Mouse (Mus musculus): ENCODE results near the gene Zbed4. TPM values are rescaled to one million over a fixed set of nuclear protein-coding genes. Genes with fewer than 3 reads are reported as not detected.
A peak's percentile ranks its signal among the peaks of the same experiment; 100 is the strongest.
"Not testable (repeated sequence)": the region's sequence is repeated elsewhere in the genome, so short reads cannot be mapped to it uniquely, and the experiment has no call there.

Gene Zbed4
- total RNA-seq (2021) = 1 to 10 TPM; 5.8 to 8.1 TPM
- long read RNA-seq, experiment 1, partial matches to known transcripts = 0 of 4 reads
- long read RNA-seq, experiment 1, other reads (novel, unspliced or antisense) = 4 of 4 reads
- long read RNA-seq, experiment 2, full-length matches to known transcripts = 1 of 8 reads
- long read RNA-seq, experiment 2, partial matches to known transcripts = 1 of 8 reads
- long read RNA-seq, experiment 2, other reads (novel, unspliced or antisense) = 6 of 8 reads

GRCm38 (mm10) chr15:88751564-88752402, at the start of gene Zbed4:
Gene Zbed4, plus strand, starts transcription at chr15:88751660.
- peak; percentile 49 for DNase-seq
- intact Hi-C loops (cut with DNase I; ENCODE audit: low total_unique reads) = no loop called here

GRCm38 (mm10) chr15:88702501-88702900, 49.0 kb upstream of the Zbed4 start:
- intact Hi-C loops (cut with DNase I; ENCODE audit: low total_unique reads) = no loop called here
- no peak for DNase-seq

- intact Hi-C loops (cut with DNase I; ENCODE audit: low total_unique reads) = no loop called here
- no peak for DNase-seq
These were observed 47.2 kb upstream of the Zbed4 start for GRCm38 (mm10) chr15:88704284-88704683.

GRCm38 (mm10) chr15:88706320-88706719, 45.1 kb upstream of the Zbed4 start:
- no peak for DNase-seq
- intact Hi-C loops (cut with DNase I; ENCODE audit: low total_unique reads) = no loop called here

- intact Hi-C loops (cut with DNase I; ENCODE audit: low total_unique reads); DNase-seq: not testable (repeated sequence)
These were observed 44.5 kb upstream of the Zbed4 start for GRCm38 (mm10) chr15:88706987-88707386.

- intact Hi-C loops (cut with DNase I; ENCODE audit: low total_unique reads) = no loop called here
- DNase-seq = no peak
These were observed 43.3 kb upstream of the Zbed4 start for GRCm38 (mm10) chr15:88708204-88708603.

GRCm38 (mm10) chr15:88708657-88709511, 42.6 kb upstream of the Zbed4 start:
- intact Hi-C loops (cut with DNase I; ENCODE audit: low total_unique reads) = no loop called here
- DNase-seq = no peak

GRCm38 (mm10) chr15:88709878-88710277, 41.6 kb upstream of the Zbed4 start:
- intact Hi-C loops (cut with DNase I; ENCODE audit: low total_unique reads) = no loop called here
- DNase-seq = no peak

GRCm38 (mm10) chr15:88712501-88712900, 39.0 kb upstream of the Zbed4 start:
- no peak for DNase-seq
- intact Hi-C loops (cut with DNase I; ENCODE audit: low total_unique reads) = no loop called here

- no peak for DNase-seq
- intact Hi-C loops (cut with DNase I; ENCODE audit: low total_unique reads) = no loop called here
These were observed 37.4 kb upstream of the Zbed4 start for GRCm38 (mm10) chr15:88714021-88714589.

GRCm38 (mm10) chr15:88716350-88716749, 35.1 kb upstream of the Zbed4 start:
- no peak for DNase-seq
- intact Hi-C loops (cut with DNase I; ENCODE audit: low total_unique reads) = no loop called here

GRCm38 (mm10) chr15:88717239-88717638, 34.2 kb upstream of the Zbed4 start:
- DNase-seq = no peak
- intact Hi-C loops (cut with DNase I; ENCODE audit: low total_unique reads) = no loop called here

- no peak for DNase-seq
- intact Hi-C loops (cut with DNase I; ENCODE audit: low total_unique reads) = no loop called here
These were observed 28.3 kb upstream of the Zbed4 start for GRCm38 (mm10) chr15:88723205-88723604.

- no peak for DNase-seq
- intact Hi-C loops (cut with DNase I; ENCODE audit: low total_unique reads) = no loop called here
These were observed 27.1 kb upstream of the Zbed4 start for GRCm38 (mm10) chr15:88724311-88724710.

- no peak for DNase-seq
- intact Hi-C loops (cut with DNase I; ENCODE audit: low total_unique reads) = no loop called here
These were observed 26.4 kb upstream of the Zbed4 start for GRCm38 (mm10) chr15:88725036-88725435.

- intact Hi-C loops (cut with DNase I; ENCODE audit: low total_unique reads) = no loop called here
- no peak for DNase-seq
These were observed 24.3 kb upstream of the Zbed4 start for GRCm38 (mm10) chr15:88727204-88727603.

GRCm38 (mm10) chr15:88730717-88731116, 20.7 kb upstream of the Zbed4 start:
- DNase-seq = no peak
- intact Hi-C loops (cut with DNase I; ENCODE audit: low total_unique reads) = no loop called here

- DNase-seq = no peak
- intact Hi-C loops (cut with DNase I; ENCODE audit: low total_unique reads) = no loop called here
These were observed 18.9 kb upstream of the Zbed4 start for GRCm38 (mm10) chr15:88732405-88733020.

GRCm38 (mm10) chr15:88733041-88733751, 18.3 kb upstream of the Zbed4 start:
- DNase-seq = peak; percentile 76
- intact Hi-C loops (cut with DNase I; ENCODE audit: low total_unique reads) = no loop called here

Data from gastrocnemius, postnatal 14 days (tissue).